Mouse (Mus musculus): ENCODE measurements around the gene Relt.

Relt gene

DNA sequence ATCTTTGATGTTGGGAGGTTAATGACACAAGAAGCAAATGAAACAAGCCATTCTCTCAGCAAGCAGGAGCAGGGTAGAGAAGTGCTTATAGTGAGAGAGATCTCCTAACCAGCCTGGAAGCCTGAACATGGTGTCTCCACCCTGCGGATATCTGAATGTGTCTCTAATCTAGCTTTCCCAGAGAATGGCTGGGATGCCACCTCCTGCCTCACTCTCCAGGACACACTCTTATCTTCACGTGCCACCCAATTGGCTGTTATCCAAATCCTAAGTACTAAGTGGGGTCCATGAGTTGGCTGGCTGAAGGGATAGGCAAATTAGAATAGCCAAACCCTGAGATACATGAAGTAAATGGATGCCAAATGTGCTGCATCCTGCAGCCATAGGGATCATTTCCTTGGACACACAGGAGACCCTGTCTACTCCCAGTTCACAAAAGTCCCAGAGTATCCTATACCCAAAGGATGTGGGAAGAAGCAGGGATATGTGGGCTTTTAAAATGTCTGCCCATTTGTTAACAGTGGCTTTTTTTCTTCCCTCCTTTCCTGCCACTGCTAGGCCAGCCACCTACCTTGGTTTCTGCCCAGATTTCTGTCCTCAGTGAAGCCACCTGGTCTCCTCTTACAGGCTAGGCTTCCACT is 18.7 kb downstream of the Relt start:
- WGBS = 46% methylated on average over 2 of the region's 2 CpGs

GRCm38 (mm10) chr7:100843866-100844265 is 19.4 kb downstream of the Relt start:
- WGBS = 89% methylated on average over 2 of the region's 2 CpGs

- whole genome bisulfite sequencing = 87% methylated on average over 5 of the region's 5 CpGs
These were observed 21.1 kb downstream of the Relt start for GRCm38 (mm10) chr7:100842175-100842574.

GRCm38 (mm10) chr7:100841608-100842007 is 21.6 kb downstream of the Relt start:
- 86% methylated on average over 6 of the region's 6 CpGs for WGBS

- 98% methylated on average over 1 of the region's 1 CpGs for WGBS
These were observed 22.3 kb downstream of the Relt start for GRCm38 (mm10) chr7:100840906-100841305.

DNA sequence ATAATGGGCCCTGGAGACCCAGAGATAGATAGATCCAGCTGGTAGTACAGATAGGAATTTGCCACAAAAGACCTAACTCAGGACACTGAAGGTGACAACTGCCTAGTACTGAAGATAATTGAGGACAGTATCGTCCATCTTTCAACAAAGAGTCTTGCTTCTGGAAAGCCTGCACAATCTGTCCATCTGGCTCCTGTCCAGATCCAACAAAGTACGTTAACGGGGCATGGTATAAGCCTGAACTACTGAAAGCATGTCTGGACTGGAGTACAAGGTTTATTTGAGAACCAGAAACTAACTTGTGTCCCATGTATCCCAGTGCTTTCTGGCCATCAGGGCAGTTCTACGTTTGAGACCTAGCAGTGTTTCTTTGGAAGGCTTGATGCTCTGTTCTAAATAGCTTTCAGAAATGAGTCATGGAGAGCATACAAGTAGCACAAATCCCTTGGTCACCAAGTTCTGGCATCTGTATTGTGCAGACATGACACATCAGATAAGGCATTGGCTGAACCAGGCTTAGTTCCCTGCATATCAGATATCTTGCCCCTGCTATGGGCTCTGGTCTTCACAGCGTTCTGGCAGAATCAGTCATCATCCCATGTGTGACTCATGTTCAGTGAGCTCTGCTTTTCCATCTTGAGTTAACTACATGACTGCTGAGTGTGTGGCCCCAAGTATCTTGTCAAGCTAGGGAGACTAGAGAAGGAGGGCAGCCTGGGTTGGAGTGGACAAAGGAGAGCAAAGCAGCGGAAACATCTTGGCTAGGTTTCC is 23.4 kb downstream of the Relt start:
- 47% methylated on average over 6 of the region's 6 CpGs for WGBS

GRCm38 (mm10) chr7:100837701-100838100 is 25.5 kb downstream of the Relt start:
- WGBS = 62% methylated on average over 1 of the region's 1 CpGs

DNA sequence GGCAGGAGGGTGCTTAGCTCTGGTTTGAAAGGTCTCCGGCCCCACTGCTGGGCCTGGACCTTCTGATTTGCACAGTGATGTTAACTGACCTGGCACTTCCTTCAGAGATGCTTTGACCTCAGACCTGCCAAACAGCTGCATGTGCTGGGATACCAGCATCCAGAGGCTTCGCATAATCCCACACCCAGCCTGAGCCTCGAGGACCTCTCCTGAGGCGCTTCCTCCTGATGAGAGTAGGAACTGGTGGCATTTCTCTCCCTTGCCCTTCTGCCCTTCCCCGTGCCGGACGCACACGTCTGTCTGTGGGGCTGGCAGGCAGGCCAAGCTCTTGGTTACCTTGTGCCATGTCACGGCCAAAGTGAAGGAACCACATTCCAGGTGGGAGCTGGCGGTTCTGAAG is 26.6 kb downstream of the Relt start:
- 95% methylated on average over 10 of the region's 10 CpGs for WGBS

DNA sequence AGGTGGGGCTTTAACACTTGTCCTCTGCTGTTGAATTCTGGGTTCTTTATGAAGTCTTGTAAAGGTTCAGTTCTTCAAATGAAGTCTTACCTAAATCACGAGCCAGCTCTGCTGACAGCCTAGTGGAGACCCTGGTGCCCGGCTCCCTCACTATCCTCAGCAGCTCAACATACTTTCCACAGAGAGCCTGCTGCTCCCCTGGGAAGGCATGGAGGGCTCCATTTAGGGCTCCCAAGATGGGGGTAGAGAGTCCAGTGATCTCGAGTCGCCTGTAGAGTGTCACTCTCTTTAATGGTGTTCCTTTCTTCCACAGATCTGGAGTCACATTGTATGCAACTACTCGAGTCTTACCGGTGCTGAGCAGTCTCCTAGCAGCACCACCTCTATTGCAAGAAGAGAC is 27.5 kb downstream of the Relt start:
- WGBS = 89% methylated on average over 6 of the region's 6 CpGs

GRCm38 (mm10) chr7:100835168-100835567 is 28.1 kb downstream of the Relt start:
- WGBS = 95% methylated on average over 7 of the region's 7 CpGs

DNA sequence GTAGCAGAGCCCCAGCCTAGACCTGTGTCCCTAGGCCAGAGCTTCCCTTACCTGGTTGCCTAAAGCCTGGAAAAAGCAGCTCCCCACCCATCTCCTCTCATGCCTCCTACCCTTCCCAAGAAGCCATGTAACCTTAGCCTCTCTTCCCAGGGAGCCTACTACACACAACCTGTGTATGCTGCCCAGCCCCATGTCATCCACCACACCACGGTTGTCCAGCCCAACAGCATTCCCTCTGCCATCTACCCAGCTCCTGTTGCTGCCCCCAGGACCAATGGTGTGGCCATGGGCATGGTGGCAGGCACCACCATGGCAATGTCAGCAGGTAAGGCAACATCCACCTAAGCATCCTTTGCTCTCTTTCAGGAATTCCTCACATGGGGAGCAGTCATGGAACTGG is 29.4 kb downstream of the Relt start:
- 89% methylated on average over 1 of the region's 1 CpGs for WGBS

GRCm38 (mm10) chr7:100828549-100828948 is 34.7 kb downstream of the Relt start:
- WGBS = 41% methylated on average over 2 of the region's 2 CpGs

- 86% methylated on average over 3 of the region's 3 CpGs for WGBS
These were observed 38.6 kb downstream of the Relt start for GRCm38 (mm10) chr7:100824661-100825060.

- 68% methylated on average over 4 of the region's 4 CpGs for WGBS
These were observed 44.7 kb downstream of the Relt start for GRCm38 (mm10) chr7:100818401-100819064.

DNA sequence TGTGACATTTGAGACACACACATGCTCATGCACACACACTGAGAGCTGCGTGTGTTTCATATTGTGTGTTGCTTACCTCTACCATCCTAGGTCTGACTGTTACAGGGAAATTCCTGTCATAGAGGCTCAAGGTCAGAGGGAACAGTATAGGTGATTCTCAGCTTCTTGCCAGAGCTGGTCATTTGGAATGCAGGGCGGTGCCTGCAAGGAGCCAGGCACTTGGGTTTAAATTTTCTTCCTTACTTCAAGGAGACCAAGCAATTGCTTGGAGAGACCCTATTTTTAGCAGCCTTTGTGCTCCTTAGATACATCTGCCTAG is 45.8 kb downstream of the Relt start:
- 49% methylated on average over 2 of the region's 2 CpGs for WGBS

- 34% methylated on average over 6 of the region's 6 CpGs for WGBS
These were observed 46.3 kb downstream of the Relt start for GRCm38 (mm10) chr7:100816759-100817441.

GRCm38 (mm10) chr7:100815900-100816570 is 47.2 kb downstream of the Relt start:
- 33% methylated on average over 8 of the region's 8 CpGs for WGBS

DNA sequence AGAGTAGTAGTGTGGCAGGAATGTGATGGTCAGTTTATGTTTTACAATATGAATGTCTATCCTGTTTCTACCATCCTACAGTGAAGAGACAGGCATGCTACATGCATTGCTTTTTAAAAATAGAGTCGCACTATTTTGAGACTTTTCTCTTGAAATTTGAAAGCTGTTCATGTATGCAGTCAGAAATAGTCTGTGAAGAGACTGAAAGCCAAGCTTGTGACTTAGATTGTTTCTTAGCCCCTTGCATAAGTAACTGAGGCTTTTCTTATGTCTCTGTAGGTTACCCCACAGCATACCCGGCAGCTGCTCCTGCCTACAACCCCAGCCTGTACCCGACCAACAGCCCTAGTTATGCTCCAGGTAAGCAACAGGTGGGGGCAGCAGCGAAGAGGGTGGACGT is 50.6 kb downstream of the Relt start:
- WGBS = 45% methylated on average over 5 of the region's 5 CpGs

DNA sequence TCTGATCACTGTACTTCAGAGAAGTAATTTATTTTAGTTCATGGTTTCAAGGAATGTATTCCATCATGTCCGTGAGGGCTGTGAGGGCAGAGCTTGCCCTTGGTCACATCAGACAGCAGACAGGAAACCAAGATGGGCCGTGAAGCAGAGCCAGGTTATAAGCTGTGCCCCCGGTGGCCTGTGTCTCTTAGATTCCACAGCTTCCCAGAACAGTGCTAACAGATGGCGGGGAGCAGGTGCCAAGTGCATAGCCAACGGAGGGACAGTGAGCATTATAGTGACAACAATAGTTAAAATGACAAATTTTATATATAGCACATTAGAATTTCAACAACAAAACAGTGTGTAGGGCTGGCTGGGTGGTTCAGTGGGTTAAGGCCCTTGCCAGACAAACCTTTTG is 51.3 kb downstream of the Relt start:
- 46% methylated on average over 5 of the region's 5 CpGs for WGBS

- 57% methylated on average over 2 of the region's 2 CpGs for WGBS
These were observed 57.9 kb downstream of the Relt start for GRCm38 (mm10) chr7:100805391-100805790.

- 48% methylated on average over 3 of the region's 3 CpGs for WGBS
These were observed 64.4 kb downstream of the Relt start for GRCm38 (mm10) chr7:100798810-100799209.

All from cerebral cortex, adult 2 months (tissue).